Mouse (Mus musculus): ENCODE measurements around the gene Atg13.

- peak; percentile 57; the same call in 1 of the 2 replicates for TF ChIP-seq POLR2A (IDR thresholded peaks at IDR 0.05; ENCODE audit: extremely low read depth, insufficient read depth, low read length)
- no peak for TF ChIP-seq CTCF (IDR thresholded peaks at IDR 0.05; ENCODE audit: low read depth, low read length)
Measured at GRCm38 (mm10) chr2:91649553-91650359, 60.6 kb downstream of the Atg13 start, which contains the start of the genes Zfp408 and Arhgap1.

Data from liver, adult 2 months (tissue).